Mouse (Mus musculus) left cerebral cortex, postnatal 10 days (tissue): Measurements from ENCODE around the gene Batf3. TPM values are rescaled to one million over a fixed set of nuclear protein-coding genes. Genes with fewer than 3 reads are reported as not detected.

Source experiments
- total RNA-seq, 2 experiments: library from RNA; stranded (reverse); gene quantifications; 2 replicates each; pipeline ENCODE4 v1.2.3; 2021

The Batf3 gene
- total RNA-seq, 2 experiments from 2014 or later, result 0.47 to 0.60 TPM

Other genes starting within 250 kb of the Batf3 start
- gene Rps6kc1, start 186.1 kb upstream of the Batf3 start, total RNA-seq, result 10 to 100 TPM; 68.2 to 72.6 TPM
- gene Angel2, start 172.7 kb upstream of the Batf3 start, total RNA-seq, result 10 to 100 TPM; 60.9 to 63.8 TPM
- 10 to 100 TPM in 1 of 2 experiments, 1 to 10 TPM in 1; 9.9 to 11.9 TPM for gene Vash2, start 118.6 kb upstream of the Batf3 start, total RNA-seq
- 10 to 100 TPM; 18.3 to 18.5 TPM for gene Flvcr1, start 71.7 kb upstream of the Batf3 start, total RNA-seq
- not detected for gene Spata45, start 61.2 kb upstream of the Batf3 start, total RNA-seq
- gene Tatdn3, start 34.9 kb upstream of the Batf3 start, total RNA-seq, result 10 to 100 TPM; 25.1 to 28.6 TPM
- gene Nsl1, start 34.8 kb upstream of the Batf3 start, total RNA-seq, result 1 to 10 TPM in 1 of 2 experiments, under 1 TPM in 1; 0.64 to 1.4 TPM
- gene Fam71a, start 67.0 kb downstream of the Batf3 start, total RNA-seq, result not detected
- under 1 TPM; 0.39 to 0.77 TPM for gene Atf3, start 120.2 kb downstream of the Batf3 start, total RNA-seq
- gene Nenf, start 220.3 kb downstream of the Batf3 start, total RNA-seq, result 10 to 100 TPM; 81.5 to 82.4 TPM
- 10 to 100 TPM in 1 of 2 experiments, 1 to 10 TPM in 1; 9.8 to 11.5 TPM for gene Tmem206, start 228.1 kb downstream of the Batf3 start, total RNA-seq